Mouse (Mus musculus): ENCODE measurements around the gene Osbpl9. TPM values are rescaled to one million over a fixed set of nuclear protein-coding genes. Genes with fewer than 3 reads are reported as not detected.
A peak's percentile ranks its signal among the peaks of the same experiment; 100 is the strongest.

Osbpl9 gene
- polyA plus RNA-seq, 1 experiment from 2014 or later: 54.7 TPM

DNA sequence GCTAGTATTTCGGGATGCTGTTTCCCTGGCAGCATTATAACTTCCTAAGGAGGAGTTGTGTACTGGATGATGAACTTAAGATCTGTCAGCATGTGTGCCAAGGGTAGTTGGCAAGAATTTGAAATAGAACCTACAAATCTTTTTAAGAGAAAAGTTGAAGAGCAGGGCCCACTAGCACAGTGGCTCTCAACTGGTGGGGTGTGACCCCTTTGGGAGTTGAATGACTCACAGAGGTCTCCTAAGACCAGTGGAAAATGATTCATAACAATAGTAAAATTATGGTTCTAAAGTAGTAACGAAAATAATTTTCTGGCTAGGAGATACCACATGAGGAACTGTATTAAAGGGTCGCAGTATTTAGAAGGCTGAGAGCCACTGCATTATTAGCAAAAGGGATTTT lies 67.1 kb downstream of the Osbpl9 start:
- WGBS: 90% methylated on average over 3 of the region's 3 CpGs
- Histone ChIP-seq H3K27ac (replicated peaks; ENCODE audit: low read depth, low read length) (no peak overlapping the region), H3K27me3 (replicated peaks; ENCODE audit: control insufficient read depth, insufficient read depth, low read length) (no peaks in the 10 kb centered on the region), H3K4me2 (ENCODE audit: low read depth, low read length) (no peak overlapping the region), H3K36me3 (ENCODE audit: control insufficient read depth, insufficient read depth, low read length) (no peaks in the 10 kb centered on the region), H3K9ac (ENCODE audit: low read depth, low read length) (no peak overlapping the region), H3K4me3 (ENCODE audit: low read depth, low read length) (no peak overlapping the region), H3K4me1 (ENCODE audit: control insufficient read depth, insufficient read depth, low read length) (no peaks in the 10 kb centered on the region), H3K9me3 (ENCODE audit: control insufficient read depth, low read length) (no peaks in the 10 kb centered on the region)
- ATAC-seq (ENCODE audit: low read depth) (no peak), DNase-seq (ENCODE audit: low spot score) (no peak)

DNA sequence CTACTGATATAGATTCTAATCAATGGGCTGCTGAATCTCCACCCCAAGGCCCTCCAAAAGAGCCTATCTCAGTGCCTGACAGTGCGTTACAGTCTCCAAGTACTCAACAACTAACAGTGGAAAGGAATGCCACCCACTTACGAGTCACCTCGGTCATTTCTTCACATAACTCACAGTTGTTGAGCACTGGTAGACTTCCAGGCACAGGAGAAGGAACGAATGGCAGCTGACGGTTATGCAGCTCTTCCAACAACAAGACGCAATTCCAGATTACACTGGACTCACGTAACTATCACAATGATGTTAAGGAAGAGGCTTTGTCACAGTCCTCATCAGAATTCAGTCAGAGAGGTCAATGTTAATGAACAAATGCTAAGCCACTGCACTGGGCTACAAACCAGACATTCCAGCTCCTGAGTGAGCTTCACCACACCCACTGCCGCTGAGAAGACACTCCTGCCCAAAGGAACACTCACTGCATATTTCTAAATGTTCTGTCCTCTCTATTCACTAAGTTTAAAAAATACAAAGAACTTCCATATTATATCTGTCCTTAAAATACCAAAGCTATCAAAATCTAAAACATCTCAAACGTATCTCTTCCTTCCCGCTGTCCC lies 70.7 kb downstream of the Osbpl9 start:
- Histone ChIP-seq H3K4me3 (ENCODE audit: low read depth, low read length) (no peak overlapping the region), H3K27me3 (replicated peaks; ENCODE audit: control insufficient read depth, insufficient read depth, low read length) (no peaks in the 10 kb centered on the region), H3K36me3 (ENCODE audit: control insufficient read depth, insufficient read depth, low read length) (no peaks in the 10 kb centered on the region), H3K27ac (replicated peaks; ENCODE audit: low read depth, low read length) (no peak overlapping the region), H3K4me1 (ENCODE audit: control insufficient read depth, insufficient read depth, low read length) (no peaks in the 10 kb centered on the region), H3K9ac (ENCODE audit: low read depth, low read length) (no peak overlapping the region), H3K4me2 (ENCODE audit: low read depth, low read length) (no peak overlapping the region), H3K9me3 (ENCODE audit: control insufficient read depth, low read length) (no peaks in the 10 kb centered on the region)
- DNase-seq (ENCODE audit: low spot score) (no peak), ATAC-seq (ENCODE audit: low read depth) (no peak)
- WGBS: 91% methylated on average over 10 of the region's 10 CpGs

DNA sequence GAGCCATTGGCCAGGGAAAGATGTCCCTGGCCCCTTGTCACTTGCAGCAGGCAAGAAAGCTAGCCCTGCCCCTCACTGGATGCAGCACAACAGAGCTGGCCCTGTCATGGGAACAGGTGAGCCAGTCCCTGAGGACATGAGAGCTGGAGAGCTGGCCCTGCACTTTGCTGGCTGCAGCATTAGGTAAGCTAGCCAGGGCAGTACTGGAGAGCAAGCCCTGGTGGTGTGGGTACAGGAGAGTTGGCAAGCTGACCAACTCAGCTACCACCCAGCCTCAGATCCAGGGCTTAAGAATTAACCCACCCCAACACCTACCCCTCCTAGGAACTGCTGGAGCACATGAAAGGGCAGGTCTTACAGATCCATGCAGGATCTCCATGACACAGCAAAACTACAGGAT lies 73.1 kb downstream of the Osbpl9 start:
- Histone ChIP-seq H3K9ac (ENCODE audit: low read depth, low read length) (no peak overlapping the region), H3K4me1 (ENCODE audit: control insufficient read depth, insufficient read depth, low read length) (no peaks in the 10 kb centered on the region), H3K4me2 (ENCODE audit: low read depth, low read length) (no peak overlapping the region), H3K4me3 (ENCODE audit: low read depth, low read length) (no peak overlapping the region), H3K27me3 (replicated peaks; ENCODE audit: control insufficient read depth, insufficient read depth, low read length) (no peaks in the 10 kb centered on the region), H3K9me3 (ENCODE audit: control insufficient read depth, low read length) (no peaks in the 10 kb centered on the region), H3K27ac (replicated peaks; ENCODE audit: low read depth, low read length) (no peak overlapping the region), H3K36me3 (ENCODE audit: control insufficient read depth, insufficient read depth, low read length) (no peaks in the 10 kb centered on the region)
- no peak for DNase-seq (ENCODE audit: low spot score)
- no peak for ATAC-seq (ENCODE audit: low read depth)

DNA sequence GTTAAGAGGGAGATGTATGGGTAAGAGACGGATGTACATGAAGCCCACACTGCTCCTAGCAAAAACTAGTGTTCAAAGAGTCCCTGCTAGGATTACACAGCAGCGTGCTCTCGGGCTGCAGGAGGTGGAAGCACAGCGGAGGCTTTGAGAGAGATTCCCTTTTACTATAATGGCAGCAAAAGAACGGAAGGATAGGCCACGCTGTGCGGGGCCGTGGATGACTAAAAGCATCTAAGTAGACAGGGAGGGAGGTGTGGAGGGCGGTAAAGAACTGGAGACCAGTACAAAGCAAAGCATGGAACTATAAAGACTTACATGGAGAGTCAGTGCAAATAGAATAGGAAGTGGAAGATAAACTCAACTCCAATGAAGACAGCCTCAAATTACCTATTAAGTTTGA lies 74.1 kb downstream of the Osbpl9 start:
- no peaks in the 10 kb centered on the region for H3K36me3 ChIP-seq (ENCODE audit: control insufficient read depth, insufficient read depth, low read length)
- DNase-seq (ENCODE audit: low spot score) (no peak), ATAC-seq (ENCODE audit: low read depth) (no peak)
- H3K27ac ChIP-seq (replicated peaks; ENCODE audit: low read depth, low read length): no peak overlapping the region
- 79% methylated on average over 9 of the region's 9 CpGs for WGBS
- H3K4me3 ChIP-seq (ENCODE audit: low read depth, low read length): no peak overlapping the region
- peaks cover 7% of the 10 kb centered on the region; the same call in 1 of the 2 replicates for H3K4me1 ChIP-seq (ENCODE audit: control insufficient read depth, insufficient read depth, low read length)
- no peaks in the 10 kb centered on the region for H3K27me3 ChIP-seq (replicated peaks; ENCODE audit: control insufficient read depth, insufficient read depth, low read length)
- no peak overlapping the region for H3K9ac ChIP-seq (ENCODE audit: low read depth, low read length)
- no peak overlapping the region for H3K4me2 ChIP-seq (ENCODE audit: low read depth, low read length)
- H3K9me3 ChIP-seq (ENCODE audit: control insufficient read depth, low read length): no peaks in the 10 kb centered on the region

DNA sequence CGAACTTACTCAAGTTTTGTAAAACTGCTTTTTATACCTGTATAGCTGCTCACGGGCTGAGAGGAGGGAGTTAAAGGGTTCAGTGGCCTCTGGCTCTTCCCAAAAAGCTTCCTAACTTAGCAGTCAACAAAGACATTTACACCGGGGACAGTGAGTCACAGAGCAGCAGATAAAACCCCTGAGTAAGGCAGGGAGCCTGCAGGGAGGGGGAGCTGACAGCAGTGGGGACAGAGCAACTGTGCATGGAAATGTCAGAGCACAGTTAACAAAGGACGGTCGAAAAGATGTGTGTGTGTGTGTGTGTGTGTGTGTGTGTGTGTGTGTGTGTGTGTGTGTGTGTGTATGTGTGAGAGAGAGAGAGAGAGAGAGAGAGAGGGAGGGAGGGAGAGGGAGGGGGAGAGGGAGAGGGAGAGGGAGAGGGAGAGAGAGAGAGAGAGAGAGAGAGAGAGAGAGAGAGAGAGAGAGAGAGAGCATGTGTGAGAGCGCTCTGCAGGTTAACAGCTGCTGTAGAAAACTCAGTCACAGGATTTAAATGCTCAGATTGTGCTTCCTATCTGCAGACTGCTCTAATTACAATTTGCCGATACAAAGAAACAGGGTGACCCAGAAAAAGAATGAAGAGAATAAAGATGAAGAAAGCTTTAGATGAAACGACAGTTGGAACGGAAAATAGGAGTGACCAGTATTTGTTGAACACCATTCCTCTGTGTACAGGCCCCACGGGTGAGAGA lies 75.1 kb downstream of the Osbpl9 start:
- H3K4me2 ChIP-seq (ENCODE audit: low read depth, low read length): no peak overlapping the region
- H3K36me3 ChIP-seq (ENCODE audit: control insufficient read depth, insufficient read depth, low read length): no peaks in the 10 kb centered on the region
- ATAC-seq (ENCODE audit: low read depth) (no peak), DNase-seq (ENCODE audit: low spot score) (no peak)
- H3K9me3 ChIP-seq (ENCODE audit: control insufficient read depth, low read length): no peaks in the 10 kb centered on the region
- H3K27ac ChIP-seq (replicated peaks; ENCODE audit: low read depth, low read length): no peak overlapping the region
- 53% methylated on average over 10 of the region's 10 CpGs for WGBS
- H3K4me1 ChIP-seq (ENCODE audit: control insufficient read depth, insufficient read depth, low read length): peaks cover 14% of the 10 kb centered on the region; the same call in 1 of the 2 replicates
- H3K4me3 ChIP-seq (ENCODE audit: low read depth, low read length): no peak overlapping the region
- no peak overlapping the region for H3K9ac ChIP-seq (ENCODE audit: low read depth, low read length)
- H3K27me3 ChIP-seq (replicated peaks; ENCODE audit: control insufficient read depth, insufficient read depth, low read length): no peaks in the 10 kb centered on the region

DNA sequence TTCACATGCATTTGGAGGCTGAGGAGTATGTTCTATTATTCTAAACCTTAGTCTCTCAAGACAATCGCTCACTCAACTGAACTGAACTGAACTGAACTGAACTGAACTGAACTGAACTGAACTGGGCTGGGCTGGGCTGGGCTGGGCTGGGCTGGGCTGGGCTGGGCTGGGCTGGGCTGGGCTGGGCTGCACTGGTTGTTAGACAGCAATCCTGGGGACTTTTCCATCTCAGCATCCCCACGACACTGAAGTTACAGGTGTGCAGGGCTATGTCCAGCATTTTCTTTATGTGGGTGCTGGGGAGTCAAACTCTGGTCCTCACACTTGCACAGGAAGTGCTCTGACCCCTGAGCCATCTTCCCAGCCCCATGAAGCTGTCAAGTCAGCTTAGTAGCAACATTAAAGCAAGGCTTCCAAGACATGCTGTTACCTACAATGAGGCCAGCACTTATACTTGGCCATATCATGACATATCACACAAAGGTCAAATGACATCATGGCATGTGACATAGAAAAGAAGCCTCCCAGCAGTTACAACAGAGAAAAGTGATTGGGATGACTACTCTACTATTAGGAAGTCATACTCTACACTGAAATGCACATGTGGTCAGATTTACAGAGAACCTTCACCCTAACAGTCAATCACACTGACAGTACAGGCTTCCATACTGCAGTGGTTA lies 76.2 kb downstream of the Osbpl9 start:
- no peaks in the 10 kb centered on the region for H3K9me3 ChIP-seq (ENCODE audit: control insufficient read depth, low read length)
- no peak overlapping the region for H3K9ac ChIP-seq (ENCODE audit: low read depth, low read length)
- ATAC-seq (ENCODE audit: low read depth) (no peak), DNase-seq (ENCODE audit: low spot score) (no peak)
- no peaks in the 10 kb centered on the region for H3K27me3 ChIP-seq (replicated peaks; ENCODE audit: control insufficient read depth, insufficient read depth, low read length)
- no peaks in the 10 kb centered on the region for H3K36me3 ChIP-seq (ENCODE audit: control insufficient read depth, insufficient read depth, low read length)
- H3K4me2 ChIP-seq (ENCODE audit: low read depth, low read length): no peak overlapping the region
- 93% methylated on average over 2 of the region's 2 CpGs for WGBS
- no peak overlapping the region for H3K27ac ChIP-seq (replicated peaks; ENCODE audit: low read depth, low read length)
- peaks cover 15% of the 10 kb centered on the region; the same call in 1 of the 2 replicates for H3K4me1 ChIP-seq (ENCODE audit: control insufficient read depth, insufficient read depth, low read length)
- no peak overlapping the region for H3K4me3 ChIP-seq (ENCODE audit: low read depth, low read length)

DNA sequence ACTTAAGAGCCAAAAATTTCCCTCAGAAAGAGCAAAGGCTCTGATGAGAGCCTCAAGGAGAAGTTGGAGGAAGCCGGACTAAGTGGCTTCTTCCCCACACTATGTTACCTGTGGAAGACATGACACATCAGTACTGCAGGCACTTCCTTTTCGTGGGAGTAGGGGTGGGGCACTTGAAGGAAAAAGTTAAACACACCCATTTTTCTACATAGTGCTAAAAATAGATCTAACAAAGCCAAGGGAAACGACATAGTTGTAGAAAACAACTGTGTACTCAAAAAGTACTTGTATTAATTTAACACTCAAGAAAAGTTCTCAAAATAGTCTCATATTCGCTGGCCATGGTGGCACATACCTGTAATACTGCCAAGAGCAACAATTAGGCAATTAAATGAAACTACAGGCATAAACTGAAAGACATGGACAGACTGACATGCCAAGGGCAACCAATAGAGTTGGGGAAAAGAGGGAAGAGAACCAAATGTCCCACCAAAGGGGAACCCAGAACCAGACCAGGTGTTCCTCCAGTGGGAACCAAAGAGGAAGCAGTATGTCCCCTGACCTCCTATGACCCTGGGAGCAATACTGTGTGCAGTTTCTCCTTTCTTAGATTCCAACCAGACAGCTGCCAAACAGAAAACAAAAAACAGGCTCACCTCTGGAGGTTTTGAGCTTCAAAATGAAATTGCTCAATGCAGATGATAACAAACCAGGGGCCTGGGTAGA lies 79.1 kb downstream of the Osbpl9 start:
- no peak for ATAC-seq (ENCODE audit: low read depth)
- Histone ChIP-seq H3K4me2 (ENCODE audit: low read depth, low read length) (no peak overlapping the region), H3K9ac (ENCODE audit: low read depth, low read length) (no peak overlapping the region), H3K4me3 (ENCODE audit: low read depth, low read length) (no peak overlapping the region), H3K9me3 (ENCODE audit: control insufficient read depth, low read length) (no peaks in the 10 kb centered on the region), H3K27me3 (replicated peaks; ENCODE audit: control insufficient read depth, insufficient read depth, low read length) (no peaks in the 10 kb centered on the region), H3K4me1 (ENCODE audit: control insufficient read depth, insufficient read depth, low read length) (peaks cover 20% of the 10 kb centered on the region; the same call in 1 of the 2 replicates), H3K36me3 (ENCODE audit: control insufficient read depth, insufficient read depth, low read length) (no peaks in the 10 kb centered on the region), H3K27ac (replicated peaks; ENCODE audit: low read depth, low read length) (peak overlapping the region; percentile 50)
- 55% methylated on average over 4 of the region's 4 CpGs for WGBS
- no peak for DNase-seq (ENCODE audit: low spot score)

DNA sequence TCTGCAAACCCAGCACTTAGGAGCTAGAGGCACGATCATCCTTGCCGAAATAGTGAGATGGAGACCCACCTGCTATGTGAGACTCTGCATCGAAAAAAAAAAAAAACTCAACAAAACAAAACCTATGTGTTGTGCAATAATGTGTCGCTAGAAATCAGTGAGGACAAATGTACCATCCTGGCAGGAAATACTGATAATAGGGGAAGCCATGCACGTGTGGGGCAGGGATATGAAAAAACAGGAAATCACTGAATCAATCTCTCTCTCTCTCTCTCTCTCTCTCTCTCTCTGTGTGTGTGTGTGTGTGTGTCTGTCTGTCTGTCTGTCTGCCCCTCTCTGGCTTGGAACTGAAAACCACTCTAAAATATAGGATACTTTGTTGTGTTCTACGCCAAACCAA lies 81.3 kb downstream of the Osbpl9 start:
- Histone ChIP-seq H3K27ac (replicated peaks; ENCODE audit: low read depth, low read length) (no peak overlapping the region), H3K9ac (ENCODE audit: low read depth, low read length) (no peak overlapping the region), H3K4me3 (ENCODE audit: low read depth, low read length) (no peak overlapping the region), H3K4me1 (ENCODE audit: control insufficient read depth, insufficient read depth, low read length) (peaks cover 25% of the 10 kb centered on the region), H3K27me3 (replicated peaks; ENCODE audit: control insufficient read depth, insufficient read depth, low read length) (no peaks in the 10 kb centered on the region), H3K9me3 (ENCODE audit: control insufficient read depth, low read length) (no peaks in the 10 kb centered on the region), H3K36me3 (ENCODE audit: control insufficient read depth, insufficient read depth, low read length) (no peaks in the 10 kb centered on the region), H3K4me2 (ENCODE audit: low read depth, low read length) (no peak overlapping the region)
- no peak for DNase-seq (ENCODE audit: low spot score)
- no peak for ATAC-seq (ENCODE audit: low read depth)
- WGBS: 77% methylated on average over 6 of the region's 6 CpGs

All from embryonic facial prominence, embryonic 14.5 days (tissue).